In the genomic region with DNA sequence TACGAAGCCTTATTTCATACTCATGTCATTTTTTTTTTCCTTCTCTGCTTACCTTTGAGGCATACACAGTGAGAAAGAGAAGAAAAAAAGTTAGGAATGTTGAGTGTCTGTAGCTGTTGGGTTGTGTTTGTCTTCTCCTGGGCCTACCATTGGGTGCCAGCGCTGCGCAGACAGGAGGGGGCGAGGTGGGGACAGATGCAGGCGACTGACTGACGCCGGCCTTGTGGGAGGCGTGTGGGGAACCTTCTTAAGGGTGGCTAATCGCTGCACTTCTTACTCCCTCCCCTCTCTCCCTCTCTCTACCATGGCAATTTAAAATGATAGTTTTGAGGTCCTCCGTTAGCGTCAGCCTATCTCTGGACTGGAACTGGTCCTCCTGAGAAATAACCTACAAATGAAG, we compare ENCODE assay signal across 9 mouse cellular contexts. TPM values are rescaled to one million over a fixed set of nuclear protein-coding genes. Genes with fewer than 3 reads are reported as not detected.
DNase-seq lines count a peak whose midpoint lies in the region; ATAC-seq and TF ChIP-seq lines count a peak whose summit lies in the region.
"Had no signal": no experiment of that assay in that cellular context is flagged by ENCODE, and none has a peak within 500 bp of the region (broad histone marks: within the 10 kb centered on the region; RNA-seq: fewer than 3 reads in every experiment).

No protein-coding gene starts in this region.

- peaks cover 6% of the 10 kb centered on the region for H3K4me1 ChIP-seq in forebrain, embryonic 14.5 days (ENCODE audit: control insufficient read depth, insufficient read depth, low read length)
- peaks cover 14% of the 10 kb centered on the region for H3K4me1 ChIP-seq in intestine, embryonic 16.5 days (ENCODE audit: control insufficient read depth, insufficient read depth, low read length)
- H3K4me1 ChIP-seq in limb, embryonic 15.5 days = peaks cover 20% of the 10 kb centered on the region

- H3K9me3 ChIP-seq in forebrain, embryonic 14.5 days (replicated peaks; ENCODE audit: control insufficient read depth, low read length) = no peaks in the 10 kb centered on the region
- no peaks in the 10 kb centered on the region for H3K9me3 ChIP-seq in intestine, embryonic 16.5 days (ENCODE audit: control insufficient read depth, low read length)
- no peaks in the 10 kb centered on the region for H3K9me3 ChIP-seq in limb, embryonic 15.5 days

- peaks cover 6% of the 10 kb centered on the region for H3K36me3 ChIP-seq in forebrain, embryonic 14.5 days (ENCODE audit: control insufficient read depth, insufficient read depth, low read length)
- H3K36me3 ChIP-seq in intestine, embryonic 16.5 days (ENCODE audit: control insufficient read depth, insufficient read depth, low read length) = peaks cover 1% of the 10 kb centered on the region; the same call in 1 of the 2 replicates
- H3K36me3 ChIP-seq in limb, embryonic 15.5 days = peaks cover 5% of the 10 kb centered on the region
- H3K36me3 ChIP-seq in myocyte (ENCODE audit: control insufficient read depth, insufficient read depth) = no peaks in the 10 kb centered on the region

- WGBS in forebrain, embryonic 14.5 days = 1% methylated on average over 11 of the region's 11 CpGs
- 3% methylated on average over 11 of the region's 11 CpGs for WGBS in intestine, embryonic 16.5 days
- 2% methylated on average over 11 of the region's 11 CpGs for WGBS in limb, embryonic 15.5 days

- H3K9ac ChIP-seq in forebrain, embryonic 14.5 days (ENCODE audit: low read length) = peak overlapping the region; percentile 63
- peak overlapping the region; percentile 71 for H3K9ac ChIP-seq in intestine, embryonic 16.5 days (ENCODE audit: low read depth, low read length)
- no peak overlapping the region for H3K9ac ChIP-seq in limb, embryonic 15.5 days

- no peak for TF ChIP-seq POLR2A in myocyte (IDR thresholded peaks at IDR 0.05; ENCODE audit: insufficient read length, low read depth)

- peak overlapping the region; percentile 6 for H3ac ChIP-seq in myocyte (ENCODE audit: control insufficient read depth, insufficient read length)

- no peaks in the 10 kb centered on the region for H3K79me2 ChIP-seq in myocyte (ENCODE audit: control insufficient read depth, insufficient read depth)

- 0 out of 2 replicates have a peak, but pooled peaks cover 6% of the 10 kb centered on the region for H3K27me3 ChIP-seq in forebrain, embryonic 14.5 days (replicated peaks; ENCODE audit: control insufficient read depth, insufficient read depth, low read length)
- peaks cover 5% of the 10 kb centered on the region; the same call in 1 of the 2 replicates for H3K27me3 ChIP-seq in intestine, embryonic 16.5 days (replicated peaks; ENCODE audit: control insufficient read depth, insufficient read depth, low read length)
- 0 out of 2 replicates have a peak, but pooled peaks cover 5% of the 10 kb centered on the region for H3K27me3 ChIP-seq in limb, embryonic 15.5 days
- H3K27me3 ChIP-seq in myocyte (ENCODE audit: control insufficient read depth, insufficient read depth, insufficient read length) = no peaks in the 10 kb centered on the region

- peak overlapping the region; percentile 60 for H3K4me3 ChIP-seq in forebrain, embryonic 14.5 days (ENCODE audit: low read depth, low read length)
- H3K4me3 ChIP-seq in intestine, embryonic 16.5 days (ENCODE audit: low read length) = peak overlapping the region; percentile 58
- H3K4me3 ChIP-seq in limb, embryonic 15.5 days = peak overlapping the region; percentile 64
- H3K4me3 ChIP-seq in myocyte = peak overlapping the region; percentile 19

- peak overlapping the region; percentile 100 for H3K4me2 ChIP-seq in forebrain, embryonic 14.5 days (ENCODE audit: low read length)
- peak overlapping the region; percentile 92 for H3K4me2 ChIP-seq in intestine, embryonic 16.5 days (ENCODE audit: low read depth, low read length)
- H3K4me2 ChIP-seq in limb, embryonic 15.5 days = peak overlapping the region; percentile 97
- peak overlapping the region; percentile 99 for H3K4me2 ChIP-seq in myocyte (ENCODE audit: low read depth)

- ATAC-seq in forebrain, embryonic 14.5 days = peak; percentile 28; the same call in 1 of the 2 replicates
- peak; percentile 60; the same call in 1 of the 2 replicates for ATAC-seq in intestine, embryonic 16.5 days
- ATAC-seq in limb, embryonic 15.5 days (ENCODE audit: insufficient number of reproducible peaks, low FRiP score, low TSS enrichment, low read depth) = no peak

- DNase-seq in Muller cell, postnatal 12 days (ENCODE audit: inconsistent ontology term) = peak; percentile 54
- DNase-seq in cerebellum, adult 11 months = peak; percentile 27
- DNase-seq in forebrain, embryonic 14.5 days (ENCODE audit: low spot score) = peak; percentile 25
- no peak for DNase-seq in gastrocnemius, postnatal 25 days
- DNase-seq in natural killer cell, adult 2 months (ENCODE audit: low spot score in 2 of 2) = no peak

- no peak overlapping the region for H3K27ac ChIP-seq in forebrain, embryonic 14.5 days (ENCODE audit: low read depth, low read length)
- H3K27ac ChIP-seq in intestine, embryonic 16.5 days (ENCODE audit: low read length) = peak overlapping the region; percentile 67
- no peak overlapping the region for H3K27ac ChIP-seq in limb, embryonic 15.5 days

TF ChIP-seq in myocyte, 11 proteins besides CTCF, POLR2A, EP300 and RAD21:
- no peak for TF ChIP-seq TCF12 (IDR thresholded peaks at IDR 0.05; ENCODE audit: insufficient read depth, poor library complexity, severe bottlenecking)
- TF ChIP-seq POLR2AphosphoS2 (IDR thresholded peaks at IDR 0.05; ENCODE audit: insufficient read length, low read depth) = no peak
- TF ChIP-seq TCF3 (IDR thresholded peaks at IDR 0.05; ENCODE audit: insufficient read length, low read depth) = no peak
- TF ChIP-seq MAX (IDR thresholded peaks at IDR 0.05; ENCODE audit: low read depth) = no peak
- TF ChIP-seq USF1 (IDR thresholded peaks at IDR 0.05; ENCODE audit: low read depth) = no peak
- TF ChIP-seq E2F4 (IDR thresholded peaks at IDR 0.05; ENCODE audit: insufficient read depth) = no peak
- TF ChIP-seq MYOG (IDR thresholded peaks at IDR 0.05; ENCODE audit: control insufficient read depth in 1 of 3, insufficient read depth in 1 of 3, insufficient read length in 2 of 3, low read depth in 2 of 3) = no peak
- no peak for TF ChIP-seq MYOD1 (IDR thresholded peaks at IDR 0.05; ENCODE audit: control insufficient read depth in 1 of 3, insufficient read length in 2 of 3, low read depth in 2 of 3)
- no peak for TF ChIP-seq SRF (IDR thresholded peaks at IDR 0.05; ENCODE audit: control insufficient read depth, insufficient read length, low read depth)
- no peak for TF ChIP-seq CEBPB (IDR thresholded peaks at IDR 0.05; ENCODE audit: insufficient read depth, poor library complexity, severe bottlenecking)
- TF ChIP-seq REST (IDR thresholded peaks at IDR 0.05; ENCODE audit: insufficient read depth, insufficient read length) = no peak

RNA-seq across cellular contexts. Expression of a gene that starts 0.7 kb away (rescaled TPM):
- polyA plus RNA-seq in forebrain, embryonic 14.5 days (2014; fragmentation: Nextera tagmentation; extraction: Ambion mirVana) = 0.17 and 0.30 TPM in 2 replicates
- polyA plus RNA-seq in intestine, embryonic 16.5 days (2015; fragmentation: Nextera tagmentation; extraction: Ambion mirVana) = 1.0 and 1.4 TPM in 2 replicates
- polyA plus RNA-seq in limb, embryonic 15.5 days (2015; fragmentation: Nextera tagmentation; extraction: Ambion mirVana) = 0.52 and 0.56 TPM in 2 replicates
- polyA plus RNA-seq in myocyte (2012; fragmentation: generic; extraction: Trizol) = 0.12 TPM
- total RNA-seq in gastrocnemius, postnatal 25 days (2021) = under 1 TPM; 0.16 to 0.51 TPM
- total RNA-seq: neutrophil, adult 5-6 weeks had no signal

RNA-seq across cellular contexts. Expression of a gene that starts 20.7 kb away (rescaled TPM):
- polyA plus RNA-seq in forebrain, embryonic 14.5 days (2014; fragmentation: Nextera tagmentation; extraction: Ambion mirVana) = 55.8 and 60.2 TPM in 2 replicates
- polyA plus RNA-seq in intestine, embryonic 16.5 days (2015; fragmentation: Nextera tagmentation; extraction: Ambion mirVana) = 64.3 and 66.2 TPM in 2 replicates
- 61.9 and 71.0 TPM in 2 replicates for polyA plus RNA-seq in limb, embryonic 15.5 days (2015; fragmentation: Nextera tagmentation; extraction: Ambion mirVana)
- polyA plus RNA-seq in myocyte (2012; fragmentation: generic; extraction: Trizol) = 41.5 TPM
- 1 to 10 TPM; 9.3 to 9.4 TPM for total RNA-seq in gastrocnemius, postnatal 25 days (2021)

RNA-seq across cellular contexts. Expression of a gene that starts 20.9 kb away (rescaled TPM):
- polyA plus RNA-seq in forebrain, embryonic 14.5 days (2014; fragmentation: Nextera tagmentation; extraction: Ambion mirVana) = 98.5 and 101 TPM in 2 replicates
- 84.2 and 91.4 TPM in 2 replicates for polyA plus RNA-seq in intestine, embryonic 16.5 days (2015; fragmentation: Nextera tagmentation; extraction: Ambion mirVana)
- polyA plus RNA-seq in limb, embryonic 15.5 days (2015; fragmentation: Nextera tagmentation; extraction: Ambion mirVana) = 101 and 104 TPM in 2 replicates
- polyA plus RNA-seq in myocyte (2012; fragmentation: generic; extraction: Trizol) = 35.9 TPM
- 1 to 10 TPM; 8.9 to 9.8 TPM for total RNA-seq in gastrocnemius, postnatal 25 days (2021)

RNA-seq across cellular contexts. Expression of a gene that starts 41.9 kb away (rescaled TPM):
- 1.1 TPM in 1 of 2 replicates, not detected in the other for polyA plus RNA-seq in forebrain, embryonic 14.5 days (2014; fragmentation: Nextera tagmentation; extraction: Ambion mirVana)
- 0.53 TPM in 1 of 2 replicates, not detected in the other for polyA plus RNA-seq in intestine, embryonic 16.5 days (2015; fragmentation: Nextera tagmentation; extraction: Ambion mirVana)
- polyA plus RNA-seq in limb, embryonic 15.5 days (2015; fragmentation: Nextera tagmentation; extraction: Ambion mirVana) = 0.81 TPM in 1 of 2 replicates, not detected in the other
- not detected for polyA plus RNA-seq in myocyte (2012; fragmentation: generic; extraction: Trizol)
- total RNA-seq in gastrocnemius, postnatal 25 days (2021) = not detected
- total RNA-seq: neutrophil, adult 5-6 weeks had no signal

RNA-seq across cellular contexts. Expression of a gene that starts 51.5 kb away (rescaled TPM):
- polyA plus RNA-seq in forebrain, embryonic 14.5 days (2014; fragmentation: Nextera tagmentation; extraction: Ambion mirVana) = 40.7 and 43.8 TPM in 2 replicates
- polyA plus RNA-seq in intestine, embryonic 16.5 days (2015; fragmentation: Nextera tagmentation; extraction: Ambion mirVana) = 22.8 and 24.4 TPM in 2 replicates
- polyA plus RNA-seq in limb, embryonic 15.5 days (2015; fragmentation: Nextera tagmentation; extraction: Ambion mirVana) = 26.3 and 37.5 TPM in 2 replicates
- polyA plus RNA-seq in myocyte (2012; fragmentation: generic; extraction: Trizol) = 24.3 TPM
- 10 to 100 TPM; 29.0 to 30.5 TPM for total RNA-seq in gastrocnemius, postnatal 25 days (2021)

Comparison
In these comparisons a context has a peak if more than half of its experiments do, and no peak if none do; other contexts are left out.
1. DNase-seq: peak in Muller cell, postnatal 12 days (single experiment), cerebellum, adult 11 months (single experiment) and forebrain, embryonic 14.5 days (single experiment); none in gastrocnemius, postnatal 25 days (single experiment) and natural killer cell, adult 2 months (0 of 2).
2. Peak in every context shown above with its lines, with median percentiles within 50 percentile points of each other: H3K4me2 ChIP-seq and H3K4me3 ChIP-seq.